In the genomic region with DNA sequence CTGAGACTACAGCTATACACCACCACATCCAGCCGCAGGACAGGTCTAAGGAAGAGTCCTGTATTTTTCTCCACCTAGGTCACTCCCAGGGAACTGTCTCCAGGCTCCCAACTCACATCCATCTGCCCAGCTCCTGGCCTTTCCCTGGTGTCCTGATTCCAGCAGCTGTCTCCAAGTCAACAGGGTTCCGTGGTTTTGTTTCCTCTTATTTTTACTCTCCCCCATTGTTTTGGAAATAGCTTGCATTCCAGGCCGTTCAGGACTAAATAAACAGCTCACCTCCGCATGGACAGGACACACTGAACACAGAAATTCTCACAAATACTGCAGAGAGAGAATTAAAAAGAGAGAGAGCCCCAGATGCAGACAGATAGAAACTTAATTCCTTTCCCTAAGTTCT, we compare ENCODE assay signal across 26 mouse cellular contexts. TPM values are rescaled to one million over a fixed set of nuclear protein-coding genes. Genes with fewer than 3 reads are reported as not detected.
DNase-seq lines count a peak whose midpoint lies in the region; ATAC-seq and TF ChIP-seq lines count a peak whose summit lies in the region.
"Had no signal": no experiment of that assay in that cellular context is flagged by ENCODE, and none has a peak within 500 bp of the region (broad histone marks: within the 10 kb centered on the region; RNA-seq: fewer than 3 reads in every experiment).

No protein-coding gene starts in this region.

- H3K36me3 ChIP-seq in intestine, embryonic 14.5 days (ENCODE audit: control insufficient read depth, insufficient read depth, low read length) = no peaks in the 10 kb centered on the region
- H3K36me3 ChIP-seq in intestine, embryonic 16.5 days (ENCODE audit: control insufficient read depth, insufficient read depth, low read length) = no peaks in the 10 kb centered on the region
- no peaks in the 10 kb centered on the region for H3K36me3 ChIP-seq in midbrain, embryonic 10.5 days
- no peaks in the 10 kb centered on the region for H3K36me3 ChIP-seq in midbrain, embryonic 14.5 days (ENCODE audit: control insufficient read depth, insufficient read depth, low read length)
- H3K36me3 ChIP-seq in stomach, postnatal 0 days (ENCODE audit: control insufficient read depth, insufficient read depth, low read length) = no peaks in the 10 kb centered on the region
- H3K36me3 ChIP-seq: embryonic facial prominence, embryonic 13.5 days; forebrain, embryonic 15.5 days; G1E; heart, embryonic 10.5 days; hindbrain, embryonic 12.5 days had no signal

- 0 out of 2 replicates have a peak, but pooled peaks cover 3% of the 10 kb centered on the region for H3K4me1 ChIP-seq in intestine, embryonic 14.5 days (replicated peaks; ENCODE audit: control insufficient read depth, insufficient read depth, low read length)
- peaks cover 2% of the 10 kb centered on the region; the same call in 1 of the 2 replicates for H3K4me1 ChIP-seq in intestine, embryonic 16.5 days (ENCODE audit: control insufficient read depth, insufficient read depth, low read length)
- H3K4me1 ChIP-seq in midbrain, embryonic 10.5 days = peaks cover 18% of the 10 kb centered on the region
- H3K4me1 ChIP-seq in midbrain, embryonic 14.5 days (ENCODE audit: control insufficient read depth, insufficient read depth, low read length) = peaks cover 3% of the 10 kb centered on the region; the same call in 1 of the 2 replicates
- peaks cover 2% of the 10 kb centered on the region; the same call in 1 of the 2 replicates for H3K4me1 ChIP-seq in stomach, postnatal 0 days (replicated peaks; ENCODE audit: control insufficient read depth, insufficient read depth)
- H3K4me1 ChIP-seq: forebrain, embryonic 15.5 days; hindbrain, embryonic 12.5 days had no signal

- WGBS in intestine, embryonic 14.5 days = 43% methylated on average over 4 of the region's 4 CpGs
- WGBS in intestine, embryonic 16.5 days = 43% methylated on average over 4 of the region's 4 CpGs
- 50% methylated on average over 4 of the region's 4 CpGs for WGBS in midbrain, embryonic 10.5 days
- WGBS in midbrain, embryonic 14.5 days = 54% methylated on average over 4 of the region's 4 CpGs
- WGBS in stomach, postnatal 0 days = 45% methylated on average over 4 of the region's 4 CpGs

- H3K27me3 ChIP-seq in intestine, embryonic 14.5 days (replicated peaks; ENCODE audit: control insufficient read depth, insufficient read depth, low read length) = no peaks in the 10 kb centered on the region
- no peaks in the 10 kb centered on the region for H3K27me3 ChIP-seq in intestine, embryonic 16.5 days (replicated peaks; ENCODE audit: control insufficient read depth, insufficient read depth, low read length)
- no peaks in the 10 kb centered on the region for H3K27me3 ChIP-seq in midbrain, embryonic 10.5 days (ENCODE audit: low read depth, poor library complexity, severe bottlenecking)
- no peaks in the 10 kb centered on the region for H3K27me3 ChIP-seq in midbrain, embryonic 14.5 days (ENCODE audit: control insufficient read depth, insufficient read depth, low read length)
- no peaks in the 10 kb centered on the region for H3K27me3 ChIP-seq in stomach, postnatal 0 days (ENCODE audit: control insufficient read depth, insufficient read depth, low read length)
- H3K27me3 ChIP-seq: embryonic facial prominence, embryonic 13.5 days; forebrain, embryonic 15.5 days; hindbrain, embryonic 12.5 days had no signal

- TF ChIP-seq CTCF in stomach, postnatal 0 days (IDR thresholded peaks at IDR 0.05; ENCODE audit: low read depth) = no peak

- H3K4me2 ChIP-seq in intestine, embryonic 14.5 days (ENCODE audit: low read length) = no peak overlapping the region
- no peak overlapping the region for H3K4me2 ChIP-seq in intestine, embryonic 16.5 days (ENCODE audit: low read depth, low read length)
- H3K4me2 ChIP-seq in midbrain, embryonic 14.5 days (ENCODE audit: low read length) = no peak overlapping the region
- H3K4me2 ChIP-seq in stomach, postnatal 0 days (replicated peaks; ENCODE audit: low read depth) = no peak overlapping the region
- H3K4me2 ChIP-seq: embryonic facial prominence, embryonic 13.5 days; forebrain, embryonic 15.5 days; hindbrain, embryonic 12.5 days had no signal

- no peak for ATAC-seq in intestine, embryonic 14.5 days (replicated peaks; ENCODE audit: low FRiP score, low TSS enrichment, low read depth)
- no peak for ATAC-seq in intestine, embryonic 16.5 days
- ATAC-seq in midbrain, embryonic 14.5 days (ENCODE audit: low FRiP score, low TSS enrichment) = no peak
- no peak for ATAC-seq in stomach, postnatal 0 days (ENCODE audit: low FRiP score, low TSS enrichment)
- ATAC-seq: CD4-positive, CD25-positive, alpha-beta regulatory T cell, adult 4 months; forebrain, embryonic 15.5 days had no signal

- H3K27ac ChIP-seq in intestine, embryonic 14.5 days (ENCODE audit: low read depth) = peak overlapping the region; percentile 7; the same call in 1 of the 2 replicates
- no peak overlapping the region for H3K27ac ChIP-seq in intestine, embryonic 16.5 days (ENCODE audit: low read length)
- H3K27ac ChIP-seq in midbrain, embryonic 10.5 days (replicated peaks) = 0 out of 2 replicates have a peak overlapping the region, but pooled peaks have one; percentile 43
- no peak overlapping the region for H3K27ac ChIP-seq in midbrain, embryonic 14.5 days (replicated peaks; ENCODE audit: low read depth, low read length)
- peak overlapping the region; percentile 61; the same call in 1 of the 2 replicates for H3K27ac ChIP-seq in stomach, postnatal 0 days (replicated peaks)
- H3K27ac ChIP-seq: embryonic facial prominence, embryonic 13.5 days; forebrain, embryonic 15.5 days; heart, embryonic 10.5 days; hindbrain, embryonic 12.5 days had no signal

- TF ChIP-seq EP300 in stomach, postnatal 0 days (optimal IDR thresholded peaks at IDR 0.05) = no peak

- H3K9me3 ChIP-seq in intestine, embryonic 14.5 days (ENCODE audit: control insufficient read depth, low read length) = no peaks in the 10 kb centered on the region
- no peaks in the 10 kb centered on the region for H3K9me3 ChIP-seq in intestine, embryonic 16.5 days (ENCODE audit: control insufficient read depth, low read length)
- H3K9me3 ChIP-seq in midbrain, embryonic 10.5 days (replicated peaks) = no peaks in the 10 kb centered on the region
- H3K9me3 ChIP-seq in midbrain, embryonic 14.5 days (ENCODE audit: control insufficient read depth, low read length) = no peaks in the 10 kb centered on the region
- no peaks in the 10 kb centered on the region for H3K9me3 ChIP-seq in stomach, postnatal 0 days (ENCODE audit: control insufficient read depth, low read length)
- H3K9me3 ChIP-seq: embryonic facial prominence, embryonic 13.5 days; forebrain, embryonic 15.5 days; G1E; heart, embryonic 10.5 days; hindbrain, embryonic 12.5 days had no signal

- H3K9ac ChIP-seq in intestine, embryonic 14.5 days (ENCODE audit: low read length) = no peak overlapping the region
- no peak overlapping the region for H3K9ac ChIP-seq in intestine, embryonic 16.5 days (ENCODE audit: low read depth, low read length)
- no peak overlapping the region for H3K9ac ChIP-seq in midbrain, embryonic 14.5 days (replicated peaks; ENCODE audit: low read length)
- H3K9ac ChIP-seq in stomach, postnatal 0 days (ENCODE audit: low read length) = no peak overlapping the region
- H3K9ac ChIP-seq: embryonic facial prominence, embryonic 13.5 days; forebrain, embryonic 15.5 days; hindbrain, embryonic 12.5 days had no signal

- no peak overlapping the region for H3K4me3 ChIP-seq in intestine, embryonic 14.5 days (ENCODE audit: low read depth, low read length)
- H3K4me3 ChIP-seq in intestine, embryonic 16.5 days (ENCODE audit: low read length) = no peak overlapping the region
- H3K4me3 ChIP-seq in midbrain, embryonic 10.5 days = no peak overlapping the region
- H3K4me3 ChIP-seq in midbrain, embryonic 14.5 days (replicated peaks; ENCODE audit: low read depth, low read length) = no peak overlapping the region
- no peak overlapping the region for H3K4me3 ChIP-seq in stomach, postnatal 0 days (ENCODE audit: low read depth, low read length)
- H3K4me3 ChIP-seq: embryonic facial prominence, embryonic 13.5 days; forebrain, embryonic 15.5 days; heart, embryonic 10.5 days; hindbrain, embryonic 12.5 days had no signal

- DNase-seq in intestine, embryonic 14.5 days (ENCODE audit: low spot score) = no peak
- DNase-seq in midbrain, embryonic 10.5 days (ENCODE audit: low spot score) = no peak
- no peak for DNase-seq in midbrain, embryonic 14.5 days
- peak; percentile 23 for DNase-seq in ZHBTc4 (ENCODE audit: low read depth, low spot score)
- no peak for DNase-seq in stomach, postnatal 0 days (ENCODE audit: low spot score)
- no peak for DNase-seq in left cerebral cortex, adult 9 months (ENCODE audit: low spot score in 2 of 2)
- no peak for DNase-seq in layer of hippocampus, postnatal 25 days (ENCODE audit: extremely low spot score in 1 of 2, low spot score in 1 of 2)
- DNase-seq: adrenal gland, adult 2 months; adrenal gland, postnatal 25 days; B cell, adult 2 months; cerebellum, adult 8-10 months; cerebellum, postnatal 14 days; embryo, embryonic 11 days; gastrocnemius, postnatal 36 days; heart, adult 11 months; heart, postnatal 10 days; heart, postnatal 4 days had no signal

RNA-seq across cellular contexts. Expression of a gene that starts 27.9 kb away (rescaled TPM):
- 0.15 TPM in 1 of 2 replicates, not detected in the other for polyA plus RNA-seq in intestine, embryonic 14.5 days (2014; fragmentation: Nextera tagmentation; extraction: Ambion mirVana)
- polyA plus RNA-seq in intestine, embryonic 16.5 days (2015; fragmentation: Nextera tagmentation; extraction: Ambion mirVana) = 0.11 TPM in 1 of 2 replicates, not detected in the other
- polyA plus RNA-seq in midbrain, embryonic 10.5 days (2016; fragmentation: Nextera tagmentation; extraction: Ambion mirVana) = not detected in 2 replicates
- polyA plus RNA-seq in midbrain, embryonic 14.5 days (2014; fragmentation: Nextera tagmentation; extraction: Ambion mirVana) = 0.11 TPM in 1 of 2 replicates, not detected in the other
- polyA plus RNA-seq in stomach, postnatal 0 days (2015; fragmentation: Nextera tagmentation; extraction: Ambion mirVana) = 24.0 and 26.8 TPM in 2 replicates
- under 1 TPM in 1 of 2 experiments, not detected in 1; 0.12 TPM for total RNA-seq in layer of hippocampus, postnatal 25 days (2021)
- total RNA-seq: heart, postnatal 4 days had no signal
- polyA plus RNA-seq: forebrain, embryonic 15.5 days; G1E; heart, embryonic 10.5 days; heart, embryonic 14.5 days; hindbrain, embryonic 12.5 days had no signal

RNA-seq across cellular contexts. Expression of a gene that starts 42.4 kb away (rescaled TPM):
- 1.9 and 2.0 TPM in 2 replicates for polyA plus RNA-seq in intestine, embryonic 14.5 days (2014; fragmentation: Nextera tagmentation; extraction: Ambion mirVana)
- 3.2 and 3.4 TPM in 2 replicates for polyA plus RNA-seq in intestine, embryonic 16.5 days (2015; fragmentation: Nextera tagmentation; extraction: Ambion mirVana)
- polyA plus RNA-seq in midbrain, embryonic 10.5 days (2016; fragmentation: Nextera tagmentation; extraction: Ambion mirVana) = not detected in 2 replicates
- 0.08 and 0.41 TPM in 2 replicates for polyA plus RNA-seq in midbrain, embryonic 14.5 days (2014; fragmentation: Nextera tagmentation; extraction: Ambion mirVana)
- polyA plus RNA-seq in stomach, postnatal 0 days (2015; fragmentation: Nextera tagmentation; extraction: Ambion mirVana) = 4.9 and 6.0 TPM in 2 replicates
- total RNA-seq in layer of hippocampus, postnatal 25 days (2021) = under 1 TPM; 0.61 to 0.74 TPM
- total RNA-seq: common myeloid progenitor, adult 5-6 weeks had no signal
- polyA plus RNA-seq: CD4-positive, CD25-positive, alpha-beta regulatory T cell, adult 4 months; G1E; heart, embryonic 10.5 days had no signal

Comparison
In these comparisons a context has a peak if more than half of its experiments do, and no peak if none do; other contexts are left out.
1. H3K27ac ChIP-seq: peak in intestine, embryonic 14.5 days (single experiment), midbrain, embryonic 10.5 days (single experiment) and stomach, postnatal 0 days (single experiment); none in intestine, embryonic 16.5 days (single experiment) and midbrain, embryonic 14.5 days (single experiment).
2. RNA of a gene that starts 27.9 kb away (polyA plus RNA-seq): 24.0 to 26.8 TPM in stomach, postnatal 0 days; 0.15 TPM in intestine, embryonic 14.5 days, 0.11 TPM in intestine, embryonic 16.5 days, 0.11 TPM in midbrain, embryonic 14.5 days and not detected in midbrain, embryonic 10.5 days; every median in the first group is over 10 times any median in the second.